ENCODE assay signal across 8 mouse cellular contexts in the genomic region with DNA sequence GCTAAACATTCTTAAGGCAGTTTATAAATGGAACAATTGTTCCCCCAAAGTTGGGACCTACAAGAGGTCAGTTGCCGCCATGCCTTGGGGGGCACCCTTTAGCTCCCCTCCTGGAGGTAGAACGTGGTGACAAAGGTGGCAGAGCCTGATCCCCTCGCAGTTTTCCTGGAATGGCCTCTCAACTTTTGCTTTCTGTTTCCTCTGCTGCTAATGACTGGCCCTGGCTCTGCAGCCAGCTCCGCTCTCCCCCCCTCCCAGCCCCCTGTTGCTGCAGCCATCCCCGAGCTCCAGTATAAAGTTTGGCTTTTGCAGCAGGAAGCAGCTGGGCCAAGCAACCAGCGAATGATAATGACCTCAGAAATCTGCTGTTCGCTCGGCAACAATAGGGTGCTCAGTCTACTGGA.
DNase-seq lines count a peak whose midpoint lies in the region; ATAC-seq lines count a peak whose summit lies in the region.

No protein-coding gene starts in this region.

- H3K27me3 ChIP-seq in megakaryocyte, embryonic 14.5 days (replicated peaks): no peaks in the 10 kb centered on the region
- H3K27me3 ChIP-seq in embryonic facial prominence, embryonic 12.5 days: no peaks in the 10 kb centered on the region
- H3K27me3 ChIP-seq in heart, embryonic 13.5 days (replicated peaks): 0 out of 2 replicates have a peak, but pooled peaks cover 6% of the 10 kb centered on the region
- H3K27me3 ChIP-seq in kidney, embryonic 14.5 days (ENCODE audit: control insufficient read depth, insufficient read depth, low read length): no peaks in the 10 kb centered on the region
- H3K27me3 ChIP-seq in lung, embryonic 15.5 days: no peaks in the 10 kb centered on the region

- 5% methylated on average over 8 of the region's 8 CpGs for WGBS in embryonic facial prominence, embryonic 12.5 days
- 13% methylated on average over 8 of the region's 8 CpGs for WGBS in heart, embryonic 13.5 days
- 7% methylated on average over 8 of the region's 8 CpGs for WGBS in kidney, embryonic 14.5 days
- WGBS in lung, embryonic 15.5 days: 5% methylated on average over 8 of the region's 8 CpGs

- ATAC-seq in megakaryocyte, adult 5-6 weeks (ENCODE audit: poor library complexity, severe bottlenecking): no peak
- ATAC-seq in embryonic facial prominence, embryonic 12.5 days (ENCODE audit: insufficient number of reproducible peaks, insufficient read depth, low FRiP score, low TSS enrichment): no peak
- ATAC-seq in heart, embryonic 13.5 days (ENCODE audit: extremely low read depth, insufficient number of reproducible peaks, low FRiP score, low TSS enrichment): no peak
- peak; percentile 73 for ATAC-seq in kidney, embryonic 14.5 days (ENCODE audit: low FRiP score, low TSS enrichment)
- peak; percentile 55; the same call in 1 of the 2 replicates for ATAC-seq in lung, embryonic 15.5 days (ENCODE audit: borderline replicate concordance, extremely low read depth, low FRiP score, low TSS enrichment)

- no peaks in the 10 kb centered on the region for H3K36me3 ChIP-seq in megakaryocyte, embryonic 14.5 days (replicated peaks; ENCODE audit: low read length)
- H3K36me3 ChIP-seq in embryonic facial prominence, embryonic 12.5 days: no peaks in the 10 kb centered on the region
- no peaks in the 10 kb centered on the region for H3K36me3 ChIP-seq in heart, embryonic 13.5 days
- H3K36me3 ChIP-seq in kidney, embryonic 14.5 days (ENCODE audit: control insufficient read depth, insufficient read depth, low read length): no peaks in the 10 kb centered on the region
- H3K36me3 ChIP-seq in lung, embryonic 15.5 days: no peaks in the 10 kb centered on the region

- peak overlapping the region; percentile 8; the same call in 1 of the 2 replicates for H3K9ac ChIP-seq in embryonic facial prominence, embryonic 12.5 days
- peak overlapping the region; percentile 72 for H3K9ac ChIP-seq in heart, embryonic 13.5 days
- peak overlapping the region; percentile 8; the same call in 1 of the 2 replicates for H3K9ac ChIP-seq in kidney, embryonic 14.5 days (ENCODE audit: low read depth, low read length)
- H3K9ac ChIP-seq in lung, embryonic 15.5 days: peak overlapping the region; percentile 34; the same call in 1 of the 2 replicates

- peak overlapping the region; percentile 55; the same call in 1 of the 2 replicates for H3K27ac ChIP-seq in embryonic facial prominence, embryonic 12.5 days
- H3K27ac ChIP-seq in heart, embryonic 13.5 days (replicated peaks): peak overlapping the region; percentile 59; the same call in 1 of the 2 replicates
- H3K27ac ChIP-seq in kidney, embryonic 14.5 days (ENCODE audit: low read depth, low read length): peak overlapping the region; percentile 8; the same call in 1 of the 2 replicates
- H3K27ac ChIP-seq in lung, embryonic 15.5 days: peak overlapping the region; percentile 88

- H3K4me1 ChIP-seq in megakaryocyte, embryonic 14.5 days: peaks cover 3% of the 10 kb centered on the region; the same call in 1 of the 2 replicates
- peaks cover 35% of the 10 kb centered on the region for H3K4me1 ChIP-seq in embryonic facial prominence, embryonic 12.5 days
- H3K4me1 ChIP-seq in heart, embryonic 13.5 days: peaks cover 18% of the 10 kb centered on the region
- peaks cover 18% of the 10 kb centered on the region for H3K4me1 ChIP-seq in kidney, embryonic 14.5 days (ENCODE audit: control insufficient read depth, insufficient read depth, low read length)
- peaks cover 45% of the 10 kb centered on the region for H3K4me1 ChIP-seq in lung, embryonic 15.5 days

- H3K4me2 ChIP-seq in embryonic facial prominence, embryonic 12.5 days (replicated peaks): peak overlapping the region; percentile 40
- peak overlapping the region; percentile 66 for H3K4me2 ChIP-seq in heart, embryonic 13.5 days
- H3K4me2 ChIP-seq in kidney, embryonic 14.5 days (replicated peaks; ENCODE audit: low read depth, low read length): peak overlapping the region; percentile 39
- peak overlapping the region; percentile 60 for H3K4me2 ChIP-seq in lung, embryonic 15.5 days

- DNase-seq in retina, postnatal 7 days (ENCODE audit: low read depth, low spot score): peak; percentile 21
- no peak for DNase-seq in thymus, adult 18-20 months

- H3K9me3 ChIP-seq in megakaryocyte, embryonic 14.5 days: peaks cover 32% of the 10 kb centered on the region
- H3K9me3 ChIP-seq in embryonic facial prominence, embryonic 12.5 days: no peaks in the 10 kb centered on the region
- no peaks in the 10 kb centered on the region for H3K9me3 ChIP-seq in heart, embryonic 13.5 days
- no peaks in the 10 kb centered on the region for H3K9me3 ChIP-seq in kidney, embryonic 14.5 days (ENCODE audit: control insufficient read depth, low read length)
- no peaks in the 10 kb centered on the region for H3K9me3 ChIP-seq in lung, embryonic 15.5 days

- H3K4me3 ChIP-seq in megakaryocyte, embryonic 14.5 days (replicated peaks): peak overlapping the region; percentile 90
- H3K4me3 ChIP-seq in embryonic facial prominence, embryonic 12.5 days: no peak overlapping the region
- H3K4me3 ChIP-seq in heart, embryonic 13.5 days: peak overlapping the region; percentile 34
- H3K4me3 ChIP-seq in kidney, embryonic 14.5 days (ENCODE audit: low read length): no peak overlapping the region
- H3K4me3 ChIP-seq in lung, embryonic 15.5 days: peak overlapping the region; percentile 29

Comparison
In these comparisons a context has a peak if more than half of its experiments do, and no peak if none do; other contexts are left out.
1. H3K4me3 ChIP-seq: peak in megakaryocyte, embryonic 14.5 days (single experiment), heart, embryonic 13.5 days (single experiment) and lung, embryonic 15.5 days (single experiment); none in embryonic facial prominence, embryonic 12.5 days (single experiment) and kidney, embryonic 14.5 days (single experiment).
2. ATAC-seq: peak in kidney, embryonic 14.5 days (single experiment) and lung, embryonic 15.5 days (single experiment); none in megakaryocyte, adult 5-6 weeks (single experiment), embryonic facial prominence, embryonic 12.5 days (single experiment) and heart, embryonic 13.5 days (single experiment).
3. H3K27ac ChIP-seq: peak in every context shown above with its lines; median percentile 88 in lung, embryonic 15.5 days; 59 in heart, embryonic 13.5 days; 55 in embryonic facial prominence, embryonic 12.5 days; 8 in kidney, embryonic 14.5 days.
4. H3K9ac ChIP-seq: peak in every context shown above with its lines; median percentile 72 in heart, embryonic 13.5 days; 34 in lung, embryonic 15.5 days; 8 in embryonic facial prominence, embryonic 12.5 days; 8 in kidney, embryonic 14.5 days.
5. Peak in every context shown above with its lines, with median percentiles within 50 percentile points of each other: H3K4me2 ChIP-seq.